ENCODE assay signal across 9 mouse cellular contexts in genomic region chr15:38602187-38602870, GRCm38 (mm10).
DNase-seq lines count a peak whose midpoint lies in the region; ATAC-seq lines count a peak whose summit lies in the region.
"Had no signal": no experiment of that assay in that cellular context is flagged by ENCODE, and none has a peak within 500 bp of the region (broad histone marks: within the 10 kb centered on the region; RNA-seq: fewer than 3 reads in every experiment).

No protein-coding gene starts in this region.

- no peak overlapping the region for H3K4me3 ChIP-seq in hindbrain, embryonic 13.5 days
- H3K4me3 ChIP-seq in hindbrain, embryonic 12.5 days = no peak overlapping the region
- H3K4me3 ChIP-seq in heart, embryonic 13.5 days = no peak overlapping the region
- H3K4me3 ChIP-seq in kidney, embryonic 15.5 days (replicated peaks) = no peak overlapping the region
- H3K4me3 ChIP-seq: liver, embryonic 13.5 days had no signal

- H3K27ac ChIP-seq in hindbrain, embryonic 13.5 days = no peak overlapping the region
- no peak overlapping the region for H3K27ac ChIP-seq in hindbrain, embryonic 12.5 days
- peak overlapping the region; percentile 86 for H3K27ac ChIP-seq in heart, embryonic 13.5 days (replicated peaks)
- no peak overlapping the region for H3K27ac ChIP-seq in kidney, embryonic 15.5 days
- H3K27ac ChIP-seq: liver, embryonic 13.5 days had no signal

- peak; percentile 11 for DNase-seq in adipocyte (ENCODE audit: low spot score)
- peak; percentile 5 for DNase-seq in left cerebral cortex, postnatal 4 days
- peak; percentile 74 to 86 for DNase-seq in right cerebral cortex, postnatal 10 days (ENCODE audit: low spot score in 2 of 2)
- no peak for DNase-seq in cerebellum, postnatal 36 days
- DNase-seq: liver, embryonic 13.5 days had no signal

- WGBS in hindbrain, embryonic 13.5 days = 69% methylated on average over 12 of the region's 12 CpGs
- WGBS in hindbrain, embryonic 12.5 days = 75% methylated on average over 12 of the region's 12 CpGs
- WGBS in heart, embryonic 13.5 days = 38% methylated on average over 12 of the region's 12 CpGs
- 63% methylated on average over 12 of the region's 12 CpGs for WGBS in kidney, embryonic 15.5 days

- H3K9me3 ChIP-seq in hindbrain, embryonic 13.5 days = no peaks in the 10 kb centered on the region
- no peaks in the 10 kb centered on the region for H3K9me3 ChIP-seq in hindbrain, embryonic 12.5 days (replicated peaks)
- H3K9me3 ChIP-seq in heart, embryonic 13.5 days = no peaks in the 10 kb centered on the region
- H3K9me3 ChIP-seq in kidney, embryonic 15.5 days (replicated peaks) = no peaks in the 10 kb centered on the region
- H3K9me3 ChIP-seq: liver, embryonic 13.5 days had no signal

- 0 out of 2 replicates have a peak, but pooled peaks have one; percentile 24 for ATAC-seq in hindbrain, embryonic 13.5 days (ENCODE audit: low FRiP score)
- ATAC-seq in hindbrain, embryonic 12.5 days (ENCODE audit: low FRiP score) = no peak
- ATAC-seq in heart, embryonic 13.5 days (ENCODE audit: extremely low read depth, insufficient number of reproducible peaks, low FRiP score, low TSS enrichment) = no peak
- ATAC-seq in kidney, embryonic 15.5 days (replicated peaks; ENCODE audit: low FRiP score) = no peak

- H3K4me2 ChIP-seq in hindbrain, embryonic 13.5 days = no peak overlapping the region
- no peak overlapping the region for H3K4me2 ChIP-seq in hindbrain, embryonic 12.5 days (replicated peaks)
- peak overlapping the region; percentile 39 for H3K4me2 ChIP-seq in heart, embryonic 13.5 days
- no peak overlapping the region for H3K4me2 ChIP-seq in kidney, embryonic 15.5 days
- H3K4me2 ChIP-seq: liver, embryonic 13.5 days had no signal

- H3K9ac ChIP-seq in hindbrain, embryonic 13.5 days = no peak overlapping the region
- no peak overlapping the region for H3K9ac ChIP-seq in hindbrain, embryonic 12.5 days
- H3K9ac ChIP-seq in heart, embryonic 13.5 days = peak overlapping the region; percentile 52
- H3K9ac ChIP-seq in kidney, embryonic 15.5 days = no peak overlapping the region
- H3K9ac ChIP-seq: liver, embryonic 13.5 days had no signal

- no peaks in the 10 kb centered on the region for H3K4me1 ChIP-seq in hindbrain, embryonic 13.5 days (replicated peaks)
- H3K4me1 ChIP-seq in hindbrain, embryonic 12.5 days = no peaks in the 10 kb centered on the region
- H3K4me1 ChIP-seq in heart, embryonic 13.5 days = peaks cover 42% of the 10 kb centered on the region
- no peaks in the 10 kb centered on the region for H3K4me1 ChIP-seq in kidney, embryonic 15.5 days

- H3K27me3 ChIP-seq in hindbrain, embryonic 13.5 days = no peaks in the 10 kb centered on the region
- H3K27me3 ChIP-seq in hindbrain, embryonic 12.5 days = no peaks in the 10 kb centered on the region
- H3K27me3 ChIP-seq in heart, embryonic 13.5 days (replicated peaks) = no peaks in the 10 kb centered on the region
- H3K27me3 ChIP-seq in kidney, embryonic 15.5 days = no peaks in the 10 kb centered on the region
- H3K27me3 ChIP-seq: liver, embryonic 13.5 days had no signal

- no peaks in the 10 kb centered on the region for H3K36me3 ChIP-seq in hindbrain, embryonic 13.5 days
- no peaks in the 10 kb centered on the region for H3K36me3 ChIP-seq in hindbrain, embryonic 12.5 days
- no peaks in the 10 kb centered on the region for H3K36me3 ChIP-seq in heart, embryonic 13.5 days
- no peaks in the 10 kb centered on the region for H3K36me3 ChIP-seq in kidney, embryonic 15.5 days
- H3K36me3 ChIP-seq: liver, embryonic 13.5 days had no signal

- intact Hi-C loops in left cerebral cortex, postnatal 4 days (cut with DNase I) = loop anchor here (10.0 kb wide), 1 partner anchor 308 kb away; no protein-coding TSS in a partner anchor

Comparison
In these comparisons a context has a peak if more than half of its experiments do, and no peak if none do; other contexts are left out.
1. DNase-seq: peak in adipocyte (single experiment), left cerebral cortex, postnatal 4 days (single experiment) and right cerebral cortex, postnatal 10 days (2 of 2); none in cerebellum, postnatal 36 days (0 of 2).